Mouse (Mus musculus): ENCODE data around the gene Gm16485. TPM values are rescaled to one million over a fixed set of nuclear protein-coding genes. Genes with fewer than 3 reads are reported as not detected.
A peak's percentile ranks its signal among the peaks of the same experiment; 100 is the strongest.

Gene Gm16485
- total and polyA plus RNA-seq, 2 experiments from 2014 or later = 0.44 to 0.55 TPM

DNA sequence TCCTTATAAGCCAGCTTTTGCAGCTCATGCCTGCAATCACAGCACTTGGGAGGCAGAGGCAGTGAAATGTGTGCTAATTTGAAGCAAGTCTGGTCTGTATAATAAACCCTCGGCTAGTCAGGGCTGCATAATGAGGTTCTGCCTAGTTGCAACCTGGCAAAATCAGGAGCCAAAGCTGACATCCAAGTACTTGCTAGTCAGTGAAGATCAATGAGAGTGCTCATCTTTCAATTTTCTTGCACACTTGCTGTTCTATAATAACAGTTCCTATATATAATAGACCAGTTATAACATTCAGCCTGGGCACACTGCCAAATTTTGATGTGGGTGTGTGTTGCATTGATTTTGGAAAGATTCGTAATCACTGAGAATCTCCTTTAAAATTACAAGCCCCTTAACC lies 6.2 kb downstream of the Gm16485 start:
- no peak for TF ChIP-seq CTCF (IDR thresholded peaks at IDR 0.05)
- H3K27me3 ChIP-seq (ENCODE audit: insufficient read depth, low read length) = no peaks in the 10 kb centered on the region
- no peak overlapping the region for H3K4me2 ChIP-seq (ENCODE audit: low read depth, low read length, poor library complexity, severe bottlenecking)
- no peaks in the 10 kb centered on the region for H3K4me1 ChIP-seq (ENCODE audit: insufficient read depth, low read length)
- no peak overlapping the region for H3K9ac ChIP-seq (replicated peaks; ENCODE audit: low read length, poor library complexity, severe bottlenecking)
- no peak overlapping the region for H3K4me3 ChIP-seq (ENCODE audit: low read depth, low read length)
- ATAC-seq (ENCODE audit: low FRiP score) (no peak), DNase-seq (ENCODE audit: low spot score) (peak; percentile 5)
- no peaks in the 10 kb centered on the region for H3K36me3 ChIP-seq (ENCODE audit: insufficient read depth, low read length)
- 42% methylated on average over 2 of the region's 2 CpGs for WGBS
- no peaks in the 10 kb centered on the region for H3K9me3 ChIP-seq (ENCODE audit: low read length)
- no peak overlapping the region for H3K27ac ChIP-seq (ENCODE audit: low read depth, low read length)

DNA sequence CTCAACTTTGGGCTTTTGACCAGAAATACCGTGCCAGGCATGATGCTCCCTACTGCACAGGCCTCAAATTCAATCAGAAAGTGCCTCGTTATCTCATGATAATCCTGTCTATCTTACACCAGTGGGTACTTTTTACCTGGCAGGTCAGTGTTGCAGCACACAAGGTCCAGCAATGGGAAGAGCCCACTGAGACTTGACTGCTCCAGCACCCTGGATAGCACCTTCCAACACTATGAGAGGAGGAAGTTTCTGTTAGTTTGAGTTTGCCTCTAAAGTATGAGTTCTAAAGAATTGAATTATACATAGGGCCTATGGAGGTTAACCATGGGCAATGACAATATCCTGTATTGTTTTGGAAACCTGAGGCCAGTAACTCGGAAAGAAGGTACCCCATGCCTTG lies 10.7 kb downstream of the Gm16485 start:
- Histone ChIP-seq H3K9me3 (ENCODE audit: low read length) (no peaks in the 10 kb centered on the region), H3K27ac (ENCODE audit: low read depth, low read length) (no peak overlapping the region), H3K36me3 (ENCODE audit: insufficient read depth, low read length) (no peaks in the 10 kb centered on the region), H3K4me3 (ENCODE audit: low read depth, low read length) (no peak overlapping the region), H3K27me3 (ENCODE audit: insufficient read depth, low read length) (no peaks in the 10 kb centered on the region), H3K4me1 (ENCODE audit: insufficient read depth, low read length) (no peaks in the 10 kb centered on the region), H3K9ac (replicated peaks; ENCODE audit: low read length, poor library complexity, severe bottlenecking) (no peak overlapping the region), H3K4me2 (ENCODE audit: low read depth, low read length, poor library complexity, severe bottlenecking) (no peak overlapping the region)
- no peak for TF ChIP-seq CTCF (IDR thresholded peaks at IDR 0.05)
- ATAC-seq (ENCODE audit: low FRiP score) = no peak
- DNase-seq (ENCODE audit: low spot score) = no peak
- 81% methylated on average over 3 of the region's 3 CpGs for WGBS

DNA sequence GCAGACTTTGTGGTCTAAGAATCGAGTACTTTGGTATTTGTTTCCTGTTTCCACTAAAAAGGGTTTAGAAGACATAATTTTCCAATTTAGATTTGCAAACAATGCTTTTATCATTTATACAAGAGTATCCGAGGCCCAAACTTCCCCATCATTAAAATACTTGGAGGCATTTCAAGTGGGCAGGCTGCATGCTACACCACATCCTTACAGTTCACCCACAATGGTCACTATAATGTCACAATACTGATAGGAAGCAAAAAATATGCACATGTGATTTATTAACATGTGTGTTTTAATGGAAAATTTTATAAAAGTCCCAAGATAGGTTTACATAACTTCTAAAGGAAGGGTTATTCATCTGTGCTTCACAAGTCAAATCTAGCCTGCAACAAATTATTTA lies 24.9 kb downstream of the Gm16485 start:
- no peaks in the 10 kb centered on the region for H3K9me3 ChIP-seq (ENCODE audit: low read length)
- no peaks in the 10 kb centered on the region for H3K27me3 ChIP-seq (ENCODE audit: insufficient read depth, low read length)
- no peak for ATAC-seq (ENCODE audit: low FRiP score)
- no peak overlapping the region for H3K4me2 ChIP-seq (ENCODE audit: low read depth, low read length, poor library complexity, severe bottlenecking)
- WGBS = 82% methylated on average over 2 of the region's 2 CpGs
- H3K4me1 ChIP-seq (ENCODE audit: insufficient read depth, low read length) = no peaks in the 10 kb centered on the region
- no peak for TF ChIP-seq CTCF (IDR thresholded peaks at IDR 0.05)
- no peak overlapping the region for H3K4me3 ChIP-seq (ENCODE audit: low read depth, low read length)
- no peaks in the 10 kb centered on the region for H3K36me3 ChIP-seq (ENCODE audit: insufficient read depth, low read length)
- no peak overlapping the region for H3K27ac ChIP-seq (ENCODE audit: low read depth, low read length)
- DNase-seq (ENCODE audit: low spot score) = no peak
- no peak overlapping the region for H3K9ac ChIP-seq (replicated peaks; ENCODE audit: low read length, poor library complexity, severe bottlenecking)

DNA sequence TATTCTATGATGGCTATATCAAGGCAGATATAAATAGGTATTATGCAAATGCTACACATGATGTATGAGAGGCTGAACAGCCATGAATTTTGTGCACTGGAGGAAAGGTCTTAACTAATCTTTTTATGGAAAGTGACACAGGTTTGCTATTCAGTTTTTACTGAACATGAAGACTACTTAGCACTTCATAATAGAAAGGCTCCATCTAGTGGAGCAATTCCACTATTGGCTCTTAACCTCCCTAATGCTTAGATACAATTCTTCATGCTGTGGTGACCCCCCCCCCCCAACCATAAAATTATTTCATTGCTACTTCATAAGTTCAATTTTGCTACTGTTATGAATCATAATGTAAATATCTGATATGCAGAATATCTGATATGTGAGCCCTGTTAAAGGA lies 29.6 kb downstream of the Gm16485 start:
- no peaks in the 10 kb centered on the region for H3K4me1 ChIP-seq (ENCODE audit: insufficient read depth, low read length)
- DNase-seq (ENCODE audit: low spot score) = peak; percentile 49
- peak; percentile 51 for TF ChIP-seq CTCF (IDR thresholded peaks at IDR 0.05)
- H3K4me2 ChIP-seq (ENCODE audit: low read depth, low read length, poor library complexity, severe bottlenecking) = no peak overlapping the region
- no peaks in the 10 kb centered on the region for H3K36me3 ChIP-seq (ENCODE audit: insufficient read depth, low read length)
- no peaks in the 10 kb centered on the region for H3K27me3 ChIP-seq (ENCODE audit: insufficient read depth, low read length)
- H3K27ac ChIP-seq (ENCODE audit: low read depth, low read length) = no peak overlapping the region
- H3K4me3 ChIP-seq (ENCODE audit: low read depth, low read length) = no peak overlapping the region
- H3K9me3 ChIP-seq (ENCODE audit: low read length) = no peaks in the 10 kb centered on the region
- no peak overlapping the region for H3K9ac ChIP-seq (replicated peaks; ENCODE audit: low read length, poor library complexity, severe bottlenecking)
- ATAC-seq (ENCODE audit: low FRiP score) = no peak

DNA sequence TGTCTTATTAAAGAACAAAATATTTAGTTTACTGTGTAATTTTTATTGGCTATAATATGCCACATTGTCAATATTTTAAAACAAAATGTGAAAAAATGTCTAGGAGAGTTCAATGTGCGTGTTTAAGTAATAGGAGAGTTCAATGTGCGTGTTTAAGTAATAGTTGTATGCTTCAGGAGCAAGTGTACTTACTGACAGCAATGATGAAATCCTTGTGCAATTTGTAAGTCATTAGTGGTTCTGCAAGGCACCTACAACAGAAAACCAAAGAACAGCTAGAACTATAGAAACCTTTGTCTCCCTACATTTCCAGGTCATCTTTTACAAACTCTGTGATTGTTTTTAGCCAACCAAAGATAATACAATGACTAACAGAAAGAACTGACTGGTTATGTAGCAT lies 43.5 kb downstream of the Gm16485 start:
- no peak overlapping the region for H3K4me3 ChIP-seq (ENCODE audit: low read depth, low read length)
- no peaks in the 10 kb centered on the region for H3K9me3 ChIP-seq (ENCODE audit: low read length)
- H3K27me3 ChIP-seq (ENCODE audit: insufficient read depth, low read length) = no peaks in the 10 kb centered on the region
- H3K9ac ChIP-seq (replicated peaks; ENCODE audit: low read length, poor library complexity, severe bottlenecking) = no peak overlapping the region
- H3K4me2 ChIP-seq (ENCODE audit: low read depth, low read length, poor library complexity, severe bottlenecking) = no peak overlapping the region
- no peak for DNase-seq (ENCODE audit: low spot score)
- no peak for ATAC-seq (ENCODE audit: low FRiP score)
- no peak overlapping the region for H3K27ac ChIP-seq (ENCODE audit: low read depth, low read length)
- WGBS = 94% methylated on average over 2 of the region's 2 CpGs
- no peak for TF ChIP-seq CTCF (IDR thresholded peaks at IDR 0.05)
- H3K4me1 ChIP-seq (ENCODE audit: insufficient read depth, low read length) = no peaks in the 10 kb centered on the region
- H3K36me3 ChIP-seq (ENCODE audit: insufficient read depth, low read length) = no peaks in the 10 kb centered on the region

Other genes starting within 250 kb of the Gm16485 start
- gene Pgr, start 72.0 kb upstream of the Gm16485 start, total RNA-seq (2014; rRNA removed) = 6.4 and 9.1 TPM in 2 replicates
- gene Pgr, start 72.0 kb upstream of the Gm16485 start, polyA plus RNA-seq (2015; fragmentation: Nextera tagmentation; extraction: Ambion mirVana) = 4.0 and 4.5 TPM in 2 replicates